Mouse (Mus musculus) mouse trophoblast stem cell (cell line): ENCODE results near the gene Gtsf1.

ENCODE experiments used
- in situ Hi-C, 2 experiments: fragments of 300-500 bp; cut with MseI, MboI; formaldehyde crosslinking; loops; 2 replicates in 1 of 2; 3 replicates in 1 of 2; pipeline ENCODE4 v1.15.1; 2025

Gtsf1 gene

DNA sequence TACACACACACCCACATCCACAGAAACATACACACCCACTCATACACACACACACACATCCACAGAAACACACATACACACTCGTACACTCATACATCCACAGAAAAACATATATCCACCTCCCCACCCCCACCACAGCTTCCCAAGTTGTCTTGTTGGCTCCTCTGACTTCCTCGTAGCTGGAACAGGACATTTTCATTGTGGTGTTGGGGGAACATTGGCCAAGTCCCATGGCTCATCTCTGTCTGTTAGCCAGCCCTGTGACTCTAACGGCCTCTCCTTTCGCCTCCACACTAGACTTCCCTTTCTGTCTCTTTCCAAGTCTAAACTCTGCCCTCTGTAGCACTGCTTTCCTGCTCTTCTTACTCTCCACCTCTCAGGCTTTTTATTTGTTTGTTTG lies 72.5 kb downstream of the Gtsf1 start:
- in situ Hi-C loops, result no loop called here

DNA sequence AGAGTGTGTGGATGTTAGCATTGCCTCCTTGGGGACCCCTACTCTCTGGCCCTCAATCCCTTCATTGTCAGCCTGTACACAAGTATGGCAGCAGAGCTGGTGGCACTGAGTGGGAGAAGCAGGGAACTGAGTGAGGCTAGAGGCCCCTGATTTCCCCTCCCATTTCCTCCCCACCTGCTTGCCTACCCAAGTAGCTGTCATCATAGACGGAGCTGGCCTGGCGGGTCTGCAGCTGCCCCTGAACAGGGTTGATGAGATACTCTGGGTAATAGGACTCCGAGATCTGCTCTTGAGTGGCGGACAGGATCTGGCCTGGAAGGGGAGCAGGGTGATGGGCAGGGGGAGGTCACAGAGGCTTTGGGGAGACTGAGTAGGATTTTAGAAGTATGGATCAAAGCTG lies 74.1 kb downstream of the Gtsf1 start:
- in situ Hi-C loops, result no loop called here

GRCm38 (mm10) chr15:103355420-103355819 lies 74.8 kb downstream of the Gtsf1 start:
- in situ Hi-C loops, result no loop called here

DNA sequence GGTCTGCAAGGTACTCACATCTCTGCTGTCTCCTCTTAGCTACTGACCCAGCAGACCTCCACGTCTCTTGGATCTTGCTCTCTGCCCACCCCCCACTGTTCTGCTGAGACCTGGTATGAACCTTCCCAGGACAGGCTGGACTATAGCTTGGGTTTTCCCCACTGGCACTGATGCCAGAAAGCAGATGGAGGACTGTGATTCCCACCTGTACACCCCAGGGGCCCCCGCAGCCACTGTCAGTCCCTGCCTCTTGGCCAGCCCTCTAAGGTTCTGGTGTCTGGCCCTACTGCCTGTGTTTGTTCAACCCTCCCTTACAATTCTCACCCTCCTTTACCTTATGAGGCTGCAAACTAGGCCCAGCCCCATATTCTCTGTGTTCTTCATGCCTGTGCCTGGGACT lies 75.6 kb downstream of the Gtsf1 start:
- in situ Hi-C loops, result no loop called here

- in situ Hi-C loops, result no loop called here
Measured at GRCm38 (mm10) chr15:103353511-103354256, 76.6 kb downstream of the Gtsf1 start.

DNA sequence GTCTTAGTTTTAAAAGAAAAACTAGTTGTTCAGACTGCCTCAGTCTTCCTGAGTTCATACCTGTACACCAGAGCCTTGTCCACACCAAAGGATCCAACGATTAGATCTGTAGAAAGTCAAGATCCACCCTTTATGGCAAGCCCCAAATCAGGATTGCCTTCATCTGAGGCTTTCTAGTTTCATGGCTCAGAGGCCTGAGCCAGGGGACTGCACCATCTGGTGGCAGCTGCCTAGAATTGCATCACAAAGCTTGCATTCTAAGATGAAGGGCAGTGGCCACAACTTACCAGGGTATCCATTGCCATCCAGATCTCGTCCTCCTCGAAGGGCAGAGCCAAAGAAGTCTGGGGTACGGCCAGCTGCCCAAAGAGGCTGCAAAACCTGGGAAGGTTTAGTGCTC lies 77.4 kb downstream of the Gtsf1 start:
- in situ Hi-C loops, result no loop called here
